Mouse (Mus musculus) bone marrow macrophage, adult 2 months (primary cell): ENCODE measurements around the gene Ifrd1. TPM values are rescaled to one million over a fixed set of nuclear protein-coding genes. Genes with fewer than 3 reads are reported as not detected.
"Not testable (repeated sequence)": the region's sequence is repeated elsewhere in the genome, so short reads cannot be mapped to it uniquely, and the experiment has no call there.

Experiments
- H3K27ac ChIP-seq: 2 replicates; pipeline ENCODE4 v1.5.1; 2012; ENCODE audit warnings: low read depth, low read length; ENCODE audit not compliant: insufficient read depth
- H3K4me1 ChIP-seq: 2 replicates; pipeline ENCODE4 v1.6.1; 2012; ENCODE audit warnings: low read length; ENCODE audit not compliant: control insufficient read depth, insufficient read depth
- H3K4me3 ChIP-seq: 2 replicates; pipeline ENCODE4 v1.5.1; 2012; ENCODE audit warnings: mild to moderate bottlenecking, low read length, moderate library complexity; ENCODE audit not compliant: insufficient read depth
- CTCF ChIP-seq: IDR thresholded peaks from 2 replicates; pipeline ENCODE4 v1.5.1; 2012; ENCODE audit warnings: low read depth, mild to moderate bottlenecking, low read length, moderate library complexity
- POLR2A ChIP-seq: IDR thresholded peaks from 2 replicates; pipeline ENCODE4 v1.6.1; 2012; ENCODE audit warnings: mild to moderate bottlenecking, low read depth, low read length, borderline replicate concordance
- polyA plus RNA-seq: library from polyadenylated mRNA; stranded (reverse); fragments of >200 nt; gene quantifications from 2 replicates; pipeline ENCODE4 v1.2.4, GENCODE M21; 2012; ENCODE audit not compliant: missing spikeins, insufficient read depth, insufficient read length

Ifrd1 gene
- polyA plus RNA-seq, 1 experiment = 46.0 TPM

DNA sequence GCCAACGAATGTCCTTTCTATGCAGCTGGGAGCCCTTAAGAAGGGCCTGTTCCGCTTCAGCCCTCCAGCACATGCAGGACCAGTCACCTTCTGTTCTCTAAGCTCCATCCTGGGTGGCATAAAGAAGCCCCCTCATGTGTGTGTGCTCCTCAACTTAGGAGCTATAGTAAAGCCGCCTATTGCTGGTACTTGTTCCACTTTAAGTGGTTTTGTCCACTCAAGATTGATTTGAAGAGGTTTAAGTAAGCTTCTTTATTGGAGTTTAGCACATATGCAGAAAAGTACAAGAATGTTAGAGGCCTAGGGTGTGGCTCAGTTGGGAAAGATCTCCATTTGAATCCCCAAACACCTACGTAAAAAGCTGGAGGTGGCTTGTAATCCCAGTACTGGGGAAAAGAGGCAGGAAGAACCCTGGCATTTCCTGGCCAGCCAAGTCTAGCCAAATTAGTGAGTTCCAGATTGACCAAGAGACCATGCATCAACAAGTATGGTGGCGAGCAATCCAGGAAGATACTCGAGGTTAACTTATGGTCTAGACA is 10.2 kb upstream of the Ifrd1 start:
- H3K4me1 ChIP-seq = no peaks in the 10 kb centered on the region
- no peak overlapping the region for H3K27ac ChIP-seq
- no peak overlapping the region for H3K4me3 ChIP-seq
- no peak for TF ChIP-seq POLR2A
- TF ChIP-seq CTCF = no peak

DNA sequence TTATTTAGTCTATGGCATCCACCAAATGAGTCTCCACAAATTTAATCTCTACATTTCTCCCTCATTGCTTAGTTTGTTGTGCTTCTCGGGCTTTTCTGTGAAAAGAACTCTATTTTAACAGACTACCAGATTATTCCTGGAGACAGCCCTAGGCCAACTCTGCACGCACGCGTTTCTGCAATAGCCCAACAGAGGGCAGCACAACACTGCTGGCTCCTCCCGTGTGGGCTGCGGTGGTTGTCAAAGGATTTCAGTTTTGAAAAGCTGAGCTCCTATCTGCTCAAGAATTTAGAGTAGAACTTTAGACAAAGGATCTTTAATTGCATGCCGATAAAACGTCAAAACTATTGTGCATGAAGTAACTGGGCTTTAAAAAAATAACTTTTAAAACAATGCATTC is 8.9 kb upstream of the Ifrd1 start:
- Histone ChIP-seq H3K27ac (no peak overlapping the region), H3K4me1 (peaks cover 6% of the 10 kb centered on the region), H3K4me3 (no peak overlapping the region)
- TF ChIP-seq CTCF (peak; percentile 95), POLR2A (no peak)

DNA sequence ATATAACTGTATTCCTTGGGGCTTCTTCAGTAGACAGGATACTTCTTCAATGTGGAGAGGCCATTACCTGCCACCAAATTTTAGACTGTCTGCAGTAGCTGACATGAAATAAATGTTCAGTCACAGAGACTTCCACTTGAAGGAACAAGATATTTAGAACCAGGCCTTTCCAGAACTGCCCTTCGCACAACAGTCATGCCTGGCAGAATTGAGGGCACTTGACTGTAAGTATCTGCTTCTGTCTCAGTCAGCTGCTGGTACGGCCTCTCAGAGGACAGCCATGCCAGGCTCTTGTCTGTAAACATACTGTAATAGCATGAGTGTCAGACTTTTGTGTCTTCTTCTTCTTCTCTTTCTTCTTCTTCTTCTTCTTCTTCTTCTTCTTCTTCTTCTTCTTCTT is 8.2 kb upstream of the Ifrd1 start:
- Histone ChIP-seq H3K27ac (no peak overlapping the region), H3K4me1 (peaks cover 6% of the 10 kb centered on the region), H3K4me3 (no peak overlapping the region)
- TF ChIP-seq CTCF = no peak
- TF ChIP-seq POLR2A = no peak

GRCm38 (mm10) chr12:40256033-40256432 is 7.7 kb upstream of the Ifrd1 start:
- no peak overlapping the region for H3K4me3 ChIP-seq
- peaks cover 6% of the 10 kb centered on the region for H3K4me1 ChIP-seq
- TF ChIP-seq POLR2A (no peak), CTCF (no peak)
- no peak overlapping the region for H3K27ac ChIP-seq

GRCm38 (mm10) chr12:40255310-40255709 is 7.0 kb upstream of the Ifrd1 start:
- not testable (repeated sequence) for H3K27ac ChIP-seq, H3K4me1 ChIP-seq, H3K4me3 ChIP-seq

GRCm38 (mm10) chr12:40254729-40255128 is 6.4 kb upstream of the Ifrd1 start:
- Histone ChIP-seq H3K4me3 (no peak overlapping the region), H3K27ac (no peak overlapping the region), H3K4me1 (peaks cover 6% of the 10 kb centered on the region)
- TF ChIP-seq CTCF (no peak), POLR2A (no peak)

DNA sequence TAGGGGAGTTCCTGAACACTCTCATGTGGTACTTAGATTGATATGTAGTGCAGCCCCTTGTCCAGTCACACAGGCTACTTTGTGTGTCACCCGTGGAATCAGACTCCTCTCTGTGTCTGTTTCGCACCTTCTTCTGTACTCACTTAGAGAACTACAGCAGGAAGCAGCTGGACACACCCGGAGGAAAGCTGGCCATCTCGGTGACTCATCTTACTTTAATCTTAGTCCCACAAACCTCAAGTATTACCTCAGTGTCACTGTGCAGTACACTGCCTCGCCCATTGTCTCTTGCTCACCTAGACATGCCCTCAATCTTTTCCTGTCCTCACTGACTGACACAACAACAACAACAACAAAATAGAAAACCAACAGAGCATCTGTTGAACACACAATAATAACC is 4.9 kb upstream of the Ifrd1 start:
- TF ChIP-seq CTCF = no peak
- TF ChIP-seq POLR2A = no peak
- no peak overlapping the region for H3K4me3 ChIP-seq
- peaks cover 16% of the 10 kb centered on the region for H3K4me1 ChIP-seq
- no peak overlapping the region for H3K27ac ChIP-seq

GRCm38 (mm10) chr12:40250256-40250655 is 2.0 kb upstream of the Ifrd1 start:
- no peak for TF ChIP-seq CTCF
- TF ChIP-seq POLR2A = no peak
- Histone ChIP-seq H3K4me1 (peaks cover 37% of the 10 kb centered on the region), H3K4me3 (no peak overlapping the region), H3K27ac (no peak overlapping the region)

DNA sequence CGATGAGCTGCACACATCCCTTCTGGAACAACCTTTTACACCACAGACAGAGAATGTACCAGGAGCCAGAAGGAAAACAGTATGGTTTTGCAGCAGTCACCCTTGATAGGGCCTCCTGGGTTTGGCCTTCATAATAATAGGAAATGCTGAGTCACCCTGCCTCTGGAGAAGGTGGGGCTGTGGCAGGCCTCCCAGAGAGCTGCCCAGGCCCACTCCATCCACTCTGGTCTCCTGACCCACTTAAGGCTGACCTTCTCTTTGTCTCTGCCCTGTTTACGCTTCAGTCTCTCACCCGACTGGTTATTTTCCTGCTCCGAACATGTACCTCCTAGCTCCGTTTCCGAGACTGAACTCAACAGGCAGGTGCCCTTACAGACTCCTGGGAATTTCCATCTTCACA is 328 bp downstream of the Ifrd1 start:
- TF ChIP-seq POLR2A (no peak), CTCF (no peak)
- Histone ChIP-seq H3K4me1 (peaks cover 36% of the 10 kb centered on the region), H3K4me3 (no peak overlapping the region), H3K27ac (peak overlapping the region; percentile 25)

GRCm38 (mm10) chr12:40247384-40247783 is 920 bp downstream of the Ifrd1 start:
- peaks cover 34% of the 10 kb centered on the region for H3K4me1 ChIP-seq

GRCm38 (mm10) chr12:40245434-40245970 is 2.8 kb downstream of the Ifrd1 start:
- Histone ChIP-seq H3K4me1 (peaks cover 39% of the 10 kb centered on the region), H3K27ac (peak overlapping the region; percentile 41), H3K4me3 (no peak overlapping the region)
- no peak for TF ChIP-seq POLR2A
- TF ChIP-seq CTCF = no peak

More at GRCm38 (mm10) chr12:40247384-40247783, 920 bp downstream of the Ifrd1 start:
- no peak overlapping the region for H3K27ac ChIP-seq
- H3K4me3 ChIP-seq = no peak overlapping the region
- TF ChIP-seq CTCF = no peak
